Mouse (Mus musculus) cortical plate, adult 2 months (tissue): ENCODE results near the gene H2-T23.
"Not testable (repeated sequence)": the region's sequence is repeated elsewhere in the genome, so short reads cannot be mapped to it uniquely, and the experiment has no call there.

Experiments
- CTCF ChIP-seq: fragments of 200-500 bp; IDR thresholded peaks from 2 replicates; pipeline ENCODE4 v1.5.1; 2011; ENCODE audit warnings: mild to moderate bottlenecking, control low read depth, low read length; ENCODE audit not compliant: insufficient read depth; ENCODE audit errors: extremely low read depth
- POLR2A ChIP-seq: fragments of 200-500 bp; IDR thresholded peaks from 2 replicates; pipeline ENCODE4 v1.6.1; 2011; ENCODE audit warnings: mild to moderate bottlenecking, low read length, control low read depth; ENCODE audit not compliant: insufficient read depth; ENCODE audit errors: extremely low read depth

- TF ChIP-seq CTCF, POLR2A: not testable (repeated sequence)
Measured at GRCm38 (mm10) chr17:36040604-36041003, 7.9 kb upstream of the H2-T23 start.
